Mouse (Mus musculus): ENCODE measurements around the gene Mrps7.

Mrps7 gene

DNA sequence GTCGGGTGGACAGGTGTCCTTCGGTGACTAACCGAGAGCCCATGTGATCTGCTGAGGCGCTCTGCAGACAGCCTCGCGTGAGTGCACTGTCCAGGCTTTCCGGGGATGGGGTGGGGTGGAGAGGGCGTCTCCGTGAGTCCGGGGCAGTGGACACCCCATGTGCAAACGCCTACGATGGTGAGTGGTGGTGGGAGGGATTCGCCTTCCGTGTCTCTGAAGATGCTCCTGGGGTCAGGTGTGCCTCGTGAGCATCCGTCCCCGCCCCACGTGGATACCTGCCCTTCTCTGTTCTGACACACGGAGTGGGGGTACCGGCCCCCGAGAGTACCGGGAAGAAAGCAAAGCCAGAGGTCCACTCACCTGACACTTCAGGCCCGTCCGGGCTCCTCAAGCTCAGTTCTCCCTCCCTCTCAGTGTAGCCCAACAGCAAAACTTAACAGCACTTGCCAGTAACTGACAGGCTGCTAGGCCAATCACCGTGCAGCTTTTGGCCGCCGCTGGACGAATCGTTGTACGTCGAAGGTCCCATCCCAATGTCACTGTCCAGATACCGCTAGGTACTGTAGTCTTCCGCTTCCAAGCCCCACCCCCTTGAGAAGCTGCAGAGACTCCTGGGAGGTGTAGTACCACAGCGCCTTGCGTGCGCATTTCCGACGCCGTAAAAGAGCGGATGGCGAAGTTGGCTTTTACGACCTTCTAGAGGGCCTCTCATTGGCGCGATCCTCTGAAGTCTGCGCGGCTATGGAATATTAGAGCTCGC is 24.2 kb downstream of the Mrps7 start, which contains the start of gene Slc25a19:
Gene Slc25a19 (minus strand): TSS at position 591 of the 760 bp plus-strand sequence.
- peak; percentile 97 for DNase-seq (ENCODE audit: extremely low spot score, low read depth, low spot score)

DNA sequence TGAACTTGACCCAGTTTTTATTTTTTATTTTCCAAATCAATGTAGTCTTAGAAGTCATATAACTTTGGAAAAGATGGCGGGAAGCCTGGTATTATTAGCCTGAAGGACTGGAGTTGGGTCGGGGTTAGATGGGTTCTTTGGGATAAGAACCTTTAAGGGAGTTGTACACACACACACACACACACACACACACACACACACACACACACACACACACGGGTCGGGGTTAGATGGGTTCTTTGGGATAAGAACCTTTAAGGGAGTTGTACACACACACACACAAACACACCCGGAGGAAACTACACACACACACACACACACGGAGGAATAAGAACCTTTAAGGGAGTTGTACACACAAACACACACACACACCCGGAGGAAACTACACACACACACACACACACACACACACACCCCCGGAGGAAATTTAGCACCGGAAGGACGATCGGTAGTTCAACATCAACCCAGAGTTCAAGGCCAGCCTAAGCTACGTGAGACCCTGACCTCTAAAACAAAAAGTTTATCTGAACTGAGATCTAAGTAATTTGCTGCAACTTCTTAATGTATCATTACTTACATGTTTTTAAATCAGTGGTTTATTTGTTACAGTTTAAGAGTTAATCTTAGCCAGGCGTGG is 24.9 kb downstream of the Mrps7 start:
- DNase-seq (ENCODE audit: extremely low spot score, low read depth, low spot score) = no peak

DNA sequence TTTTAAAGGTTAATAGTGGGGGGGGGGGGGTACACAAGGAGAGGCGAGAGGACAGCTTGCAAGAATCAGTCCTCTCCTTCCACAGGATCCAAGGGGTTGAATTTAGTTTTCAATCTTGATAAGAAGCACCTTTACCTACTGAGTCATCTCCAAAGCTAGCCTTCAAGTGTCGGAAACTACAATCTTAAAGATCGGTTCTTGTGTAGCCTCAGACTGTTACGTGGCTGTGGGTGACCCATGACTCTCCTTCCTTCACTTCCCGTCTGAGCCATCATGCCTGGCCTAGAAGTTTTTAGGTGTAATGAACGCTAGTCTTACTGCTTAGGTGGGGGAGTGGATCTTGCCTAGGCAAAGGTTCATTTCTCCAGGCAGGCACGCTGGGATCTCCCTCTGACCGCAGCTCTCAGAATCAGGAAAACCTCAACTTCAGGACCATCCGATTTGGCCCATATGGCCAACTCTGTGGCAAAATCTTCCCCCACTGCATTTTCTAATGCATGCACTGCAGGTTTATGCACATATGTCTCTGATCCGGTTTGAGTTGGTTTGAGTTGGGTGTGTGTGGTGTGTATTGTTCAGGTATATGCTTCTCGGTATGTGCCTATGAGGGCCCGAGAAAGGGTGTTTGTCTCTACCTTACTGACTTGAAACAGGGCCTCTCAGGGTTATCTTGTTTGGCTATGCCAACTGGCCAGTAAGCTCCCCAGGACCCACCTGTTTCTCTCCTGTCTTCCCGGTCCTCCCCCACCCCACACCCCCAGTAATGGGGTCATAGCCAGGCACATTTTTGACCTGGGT is 26.2 kb downstream of the Mrps7 start:
- DNase-seq (ENCODE audit: extremely low spot score, low read depth, low spot score) = no peak

DNA sequence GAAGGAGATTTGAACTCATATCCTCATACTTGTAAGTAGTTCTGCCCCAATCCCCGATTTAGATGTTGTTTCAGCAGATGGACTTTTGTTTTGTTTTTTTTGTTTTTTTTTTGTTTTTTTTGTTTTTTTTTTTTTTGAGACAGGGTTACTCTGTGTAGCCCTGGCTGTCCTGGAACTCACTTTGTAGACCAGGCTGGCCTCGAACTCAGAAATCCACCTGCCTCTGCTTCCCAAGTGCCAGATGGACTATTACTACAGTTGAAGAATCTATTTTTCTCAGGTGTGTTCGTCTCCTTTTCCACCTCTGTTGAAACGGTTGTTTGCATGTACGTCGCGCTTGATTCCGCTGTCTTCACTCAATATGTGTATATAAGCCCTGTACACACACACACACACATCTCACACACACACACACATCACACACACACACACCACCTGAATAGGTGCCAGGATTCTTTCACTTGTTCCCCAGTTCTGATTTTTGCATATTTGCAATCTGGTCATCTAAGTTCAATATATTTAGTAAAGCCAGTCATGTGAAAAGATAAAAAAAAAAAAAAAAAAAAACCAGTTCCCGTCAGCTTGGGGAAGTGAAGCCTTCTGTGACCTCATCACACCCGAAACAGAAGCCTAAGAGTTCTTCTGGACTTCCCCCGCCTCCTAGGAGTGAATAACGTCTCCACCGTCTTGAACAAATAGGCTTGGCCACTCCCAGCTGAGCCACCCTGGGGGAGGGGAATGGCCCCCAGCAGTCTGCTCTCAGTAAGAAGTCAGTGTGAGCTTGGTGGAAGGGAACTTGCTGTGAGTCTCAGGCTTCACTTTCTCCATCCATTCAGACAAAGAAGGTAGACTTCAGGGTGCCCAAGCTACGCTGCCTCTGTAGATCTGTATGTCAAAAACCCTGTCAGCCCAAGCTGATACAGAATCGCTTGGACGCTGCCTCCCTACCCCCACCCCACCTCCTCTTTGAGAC is 27.1 kb downstream of the Mrps7 start:
- no peak for DNase-seq (ENCODE audit: extremely low spot score, low read depth, low spot score)

DNA sequence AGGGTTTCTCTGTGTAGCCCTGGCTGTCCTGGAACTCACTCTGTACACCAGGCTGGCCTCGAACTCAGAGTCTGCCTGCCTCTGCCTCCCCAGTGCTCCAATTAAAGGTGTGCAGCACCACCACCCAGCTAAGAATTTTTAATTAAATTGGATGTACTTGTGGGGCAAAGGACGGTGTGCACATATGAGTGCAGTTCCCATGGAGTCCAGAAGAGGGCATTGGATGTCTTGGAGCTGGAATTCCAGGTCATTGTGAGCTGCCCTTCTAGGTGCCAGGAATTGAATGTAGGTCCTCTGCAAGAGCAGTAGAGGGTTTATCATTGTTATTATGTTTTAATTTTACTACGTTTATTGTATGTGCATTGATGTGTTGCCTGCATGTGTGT is 27.8 kb downstream of the Mrps7 start:
- no peak for DNase-seq (ENCODE audit: extremely low spot score, low read depth, low spot score)

DNA sequence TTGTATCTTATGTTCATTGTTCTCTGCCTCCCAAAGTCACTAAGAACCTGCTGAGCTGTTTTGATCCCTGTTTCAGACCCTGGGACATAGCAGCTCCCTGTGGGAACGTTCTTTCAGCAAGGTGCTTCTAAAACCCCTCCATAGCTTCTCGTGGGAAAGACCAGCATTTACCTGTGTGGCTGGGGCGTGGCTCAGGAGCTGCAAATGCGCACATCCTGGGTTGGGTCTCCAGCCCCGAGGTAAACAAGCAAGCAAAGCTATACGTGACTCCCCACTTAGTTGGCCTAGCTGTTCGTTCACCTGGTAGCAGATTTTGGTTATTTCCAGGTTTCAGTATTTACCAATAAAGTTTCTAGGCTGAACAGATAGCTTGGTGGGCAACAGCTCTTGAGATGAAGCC is 28.5 kb downstream of the Mrps7 start:
- no peak for DNase-seq (ENCODE audit: extremely low spot score, low read depth, low spot score)

DNA sequence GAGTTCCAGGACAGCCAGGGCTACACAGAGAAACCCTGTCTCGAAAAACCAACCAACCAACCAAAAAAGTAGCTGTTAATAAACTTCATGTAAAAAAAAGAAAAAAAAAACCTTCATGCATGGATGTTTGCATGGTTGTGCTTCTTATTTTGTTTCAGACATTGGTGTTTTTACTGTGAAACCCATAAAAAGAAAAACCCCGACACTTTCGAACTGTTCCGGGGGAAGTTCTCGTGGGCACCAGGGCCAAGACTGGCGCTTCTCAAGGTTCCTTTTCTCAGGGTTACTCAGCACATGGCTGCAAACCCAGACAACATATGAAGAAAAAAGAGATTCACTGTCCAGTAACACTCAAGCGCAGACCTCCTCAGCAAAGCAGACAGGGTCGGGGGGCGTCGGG is 29.1 kb downstream of the Mrps7 start:
- no peak for DNase-seq (ENCODE audit: extremely low spot score, low read depth, low spot score)

DNA sequence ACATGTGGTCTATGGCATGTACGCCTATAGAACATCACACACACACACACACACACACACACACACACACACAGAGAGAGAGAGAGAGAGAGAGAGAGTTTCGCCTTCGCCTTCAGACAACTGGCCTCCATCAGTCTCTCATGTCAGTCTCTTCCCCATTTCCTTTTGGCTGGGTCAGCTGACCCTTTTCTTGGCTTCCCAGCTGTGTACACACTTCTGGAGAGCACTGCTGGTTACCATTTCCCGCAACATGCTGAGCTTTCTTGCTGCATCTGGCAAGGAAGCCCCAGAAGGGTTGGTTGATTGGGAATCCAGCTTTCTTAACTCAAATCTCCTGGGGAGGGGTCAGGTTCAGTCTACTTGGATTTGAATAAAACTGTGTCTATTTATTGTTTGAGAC is 30.4 kb downstream of the Mrps7 start:
- DNase-seq (ENCODE audit: extremely low spot score, low read depth, low spot score) = no peak

DNA sequence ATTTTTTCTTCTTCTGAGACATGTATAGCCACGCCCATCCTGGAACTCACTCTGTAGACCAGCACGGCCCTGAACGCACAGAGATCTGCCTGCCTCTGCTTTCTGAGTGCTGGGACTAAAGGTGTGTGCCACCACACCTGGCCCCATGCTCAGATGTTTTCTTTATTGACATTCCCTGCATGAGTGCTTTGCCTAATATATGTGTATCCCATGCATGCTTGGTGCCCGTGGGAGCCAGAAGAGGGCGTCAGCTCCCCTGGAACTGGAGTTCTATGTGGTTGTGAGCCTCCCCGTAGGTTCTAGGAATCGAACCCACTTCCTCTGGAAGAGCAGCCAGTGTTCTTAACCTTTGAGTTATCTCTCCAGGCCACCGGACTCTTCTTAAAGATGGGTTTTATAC is 31.3 kb downstream of the Mrps7 start:
- DNase-seq (ENCODE audit: extremely low spot score, low read depth, low spot score) = no peak

DNA sequence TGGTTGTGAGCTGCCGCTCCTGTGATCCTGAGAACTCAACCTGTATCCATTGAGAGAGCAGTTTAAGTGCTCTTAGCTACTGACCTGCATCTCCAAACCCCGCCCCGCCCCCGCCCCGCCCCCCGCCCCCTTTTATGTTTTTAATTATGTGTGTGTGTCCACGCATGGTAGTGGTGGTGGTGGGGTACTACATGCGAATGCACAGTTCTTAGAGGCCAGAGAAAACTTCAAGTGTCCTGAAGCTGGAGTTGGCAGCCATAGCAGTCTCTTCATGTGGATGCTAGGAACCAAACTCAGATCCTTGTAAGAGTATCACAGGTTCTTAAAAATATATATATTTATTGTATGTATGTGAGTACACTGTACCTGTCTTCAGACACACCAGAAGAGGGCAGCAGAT is 31.8 kb downstream of the Mrps7 start:
- DNase-seq (ENCODE audit: extremely low spot score, low read depth, low spot score) = no peak

DNA sequence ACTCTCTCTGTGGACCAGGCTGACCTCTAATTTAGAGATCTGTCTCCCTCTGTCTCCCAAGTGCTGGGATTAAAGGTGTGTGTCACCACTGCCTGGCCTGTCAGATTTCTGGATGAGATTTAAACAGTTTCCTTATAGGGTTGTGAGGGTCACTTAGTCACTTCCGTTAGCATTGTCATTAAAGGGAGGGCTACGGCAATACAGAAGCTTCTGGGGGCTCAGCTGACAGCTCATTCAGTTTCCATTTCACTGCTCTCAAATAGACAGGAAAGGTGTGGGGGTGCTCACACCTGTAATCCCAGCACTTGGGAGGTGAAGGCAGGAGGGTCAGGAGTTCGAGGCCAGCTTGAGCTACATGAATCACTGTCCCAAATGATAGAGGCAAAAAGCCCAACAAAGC is 33.2 kb downstream of the Mrps7 start:
- no peak for DNase-seq (ENCODE audit: extremely low spot score, low read depth, low spot score)

DNA sequence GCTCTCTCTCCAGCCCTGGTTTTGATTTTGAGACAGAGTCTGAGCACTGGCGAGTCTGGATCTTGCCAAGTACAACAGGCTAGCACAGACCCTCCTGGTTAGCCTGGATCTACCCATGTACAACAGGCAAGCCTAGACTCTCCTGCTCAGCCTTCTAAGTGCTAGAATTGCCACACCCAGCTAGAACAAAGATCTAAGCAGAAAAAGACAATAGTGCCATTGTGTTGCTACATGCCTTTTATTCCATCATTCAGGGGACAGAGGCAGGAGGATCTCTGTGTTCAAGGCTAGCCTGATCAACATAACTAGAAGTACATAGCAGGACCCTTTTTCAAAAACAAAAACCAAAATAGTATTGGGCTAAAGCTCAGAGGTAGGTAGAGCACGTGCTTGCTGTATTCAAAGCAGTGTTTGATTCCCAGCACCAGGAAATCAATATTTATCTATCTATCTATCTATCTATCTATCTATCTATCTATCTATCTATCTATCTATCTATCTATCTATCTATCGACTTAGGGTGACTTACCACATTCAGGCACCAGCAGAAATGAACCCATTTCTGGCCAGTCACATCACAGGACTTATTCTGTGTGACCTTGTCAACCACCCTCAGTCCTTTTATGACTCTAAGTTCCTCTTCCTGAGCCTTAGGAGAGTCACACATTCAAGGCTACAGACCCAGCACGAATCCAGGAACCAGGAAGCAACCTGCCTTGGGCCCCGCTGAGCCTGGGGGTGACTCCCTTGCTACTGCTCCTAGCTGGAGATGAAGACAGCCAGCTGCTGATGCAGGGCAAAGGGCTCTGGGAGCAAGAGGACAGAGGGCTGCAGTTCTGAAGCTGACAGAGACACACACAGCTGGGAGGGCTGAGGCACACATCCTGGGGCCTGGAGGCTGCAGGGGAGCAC is 35.0 kb downstream of the Mrps7 start:
- no peak for DNase-seq (ENCODE audit: extremely low spot score, low read depth, low spot score)

DNA sequence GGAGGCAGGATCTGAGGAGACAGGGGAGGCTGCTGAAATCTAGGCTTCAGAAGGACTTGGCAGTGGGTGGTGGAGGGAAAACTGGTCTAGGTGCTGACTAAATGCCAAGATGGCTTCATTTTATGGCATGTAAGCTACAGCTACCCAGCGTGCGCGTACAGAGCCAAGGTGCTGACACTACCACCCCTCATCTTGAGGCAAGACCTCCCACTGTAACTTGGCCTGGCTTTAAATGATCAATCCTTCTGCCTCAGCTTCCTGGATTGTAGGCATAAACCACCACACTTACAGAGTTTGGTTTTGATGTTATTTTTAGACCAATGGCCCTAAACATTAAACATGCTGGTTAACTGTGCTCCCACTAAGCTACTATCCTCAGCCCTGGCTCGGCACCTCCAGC is 35.8 kb downstream of the Mrps7 start:
- DNase-seq (ENCODE audit: extremely low spot score, low read depth, low spot score) = no peak

DNA sequence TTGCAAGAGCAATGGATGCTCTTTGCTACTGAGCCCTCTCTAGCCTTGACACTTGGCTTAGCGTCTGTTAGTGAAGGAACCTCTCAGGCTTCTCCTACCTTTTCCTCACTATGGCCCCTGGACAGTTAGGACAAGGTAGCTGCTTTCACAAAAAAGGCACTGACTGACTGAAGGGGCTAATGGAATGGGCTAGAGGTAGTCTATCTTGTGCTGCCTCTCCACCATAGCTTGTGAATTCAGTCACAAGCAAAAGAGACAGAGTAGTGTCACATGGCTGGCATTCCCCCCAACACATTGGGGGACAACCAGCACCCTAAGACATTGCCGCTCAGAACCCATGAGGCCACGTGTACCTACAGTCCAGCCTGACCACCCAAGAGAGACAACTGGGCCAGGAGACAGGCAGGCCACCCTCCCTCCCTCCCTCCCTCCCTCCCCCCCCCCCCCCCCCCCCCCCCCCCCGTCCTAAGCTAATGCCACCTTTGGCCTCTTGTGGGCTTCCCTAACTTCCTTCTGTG is 36.6 kb downstream of the Mrps7 start:
- no peak for DNase-seq (ENCODE audit: extremely low spot score, low read depth, low spot score)

DNA sequence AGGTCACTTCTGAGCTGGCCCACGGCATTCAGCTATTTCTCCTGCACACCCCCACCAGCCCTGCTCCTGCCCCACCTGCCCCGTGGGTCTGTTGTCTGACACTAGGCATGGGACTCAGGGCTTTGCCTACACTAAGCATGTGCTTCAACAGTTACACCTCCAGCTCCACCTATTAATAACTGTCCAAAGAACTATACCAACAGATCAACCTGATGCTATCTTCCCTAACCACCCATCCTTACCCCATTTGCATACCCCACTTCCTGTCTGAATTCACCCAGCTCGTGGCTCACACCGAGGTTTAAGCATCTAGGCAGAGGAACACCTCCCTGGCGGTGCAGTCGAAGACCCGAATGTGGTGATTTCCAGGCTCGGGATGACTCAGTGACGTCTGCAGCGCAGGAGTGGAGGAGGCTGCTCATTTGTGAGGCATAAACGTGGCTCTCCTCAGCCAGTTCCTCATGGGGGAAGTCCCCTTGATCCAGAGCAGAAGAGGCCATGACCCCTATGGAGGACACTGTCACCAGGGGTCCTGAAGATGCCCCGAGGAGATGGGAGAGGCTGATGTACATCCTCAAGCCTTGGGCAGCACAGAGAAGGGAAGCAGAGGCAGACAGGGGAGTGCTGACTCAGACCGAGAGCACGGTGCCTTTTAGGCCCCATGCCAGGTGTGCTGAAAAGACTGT is 37.4 kb downstream of the Mrps7 start:
- DNase-seq (ENCODE audit: extremely low spot score, low read depth, low spot score) = no peak

DNA sequence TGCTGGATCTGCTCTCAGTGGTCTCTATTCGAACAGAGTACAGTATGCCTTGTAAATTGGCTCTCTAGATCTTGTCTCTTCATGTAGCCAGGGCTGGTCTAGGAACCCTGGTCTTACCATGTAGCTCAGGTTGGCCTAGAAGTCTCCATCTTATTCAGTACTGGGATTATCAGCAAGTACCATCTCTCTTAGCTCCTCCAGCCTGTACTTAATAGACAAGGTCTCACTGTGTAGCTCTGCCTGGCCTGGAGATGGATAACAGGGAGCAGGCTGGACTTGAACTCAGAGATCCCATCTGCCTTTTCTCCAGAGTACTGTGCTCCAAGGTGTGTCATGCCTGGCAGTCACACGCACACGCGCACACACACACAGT is 37.9 kb downstream of the Mrps7 start:
- DNase-seq (ENCODE audit: extremely low spot score, low read depth, low spot score) = no peak

DNA sequence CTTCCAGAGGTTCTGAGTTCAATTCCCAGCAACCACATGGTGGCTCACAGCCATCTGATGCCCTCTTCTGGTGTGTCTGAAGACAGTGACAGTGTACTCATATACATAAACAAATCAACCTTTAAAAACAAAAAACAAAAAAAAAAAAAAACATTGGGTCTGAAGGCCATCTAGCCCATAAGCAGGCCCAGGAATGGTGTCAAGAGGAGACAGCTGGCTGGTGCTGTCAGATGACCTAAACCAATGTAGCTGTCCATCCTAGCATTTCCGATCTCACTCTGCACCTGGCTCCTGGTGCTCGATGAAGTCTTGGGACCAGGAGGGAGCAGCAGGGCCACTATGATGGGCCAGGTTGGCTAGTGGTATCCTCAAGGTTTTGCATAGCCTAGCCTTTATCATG is 39.0 kb downstream of the Mrps7 start:
- no peak for DNase-seq (ENCODE audit: extremely low spot score, low read depth, low spot score)

DNA sequence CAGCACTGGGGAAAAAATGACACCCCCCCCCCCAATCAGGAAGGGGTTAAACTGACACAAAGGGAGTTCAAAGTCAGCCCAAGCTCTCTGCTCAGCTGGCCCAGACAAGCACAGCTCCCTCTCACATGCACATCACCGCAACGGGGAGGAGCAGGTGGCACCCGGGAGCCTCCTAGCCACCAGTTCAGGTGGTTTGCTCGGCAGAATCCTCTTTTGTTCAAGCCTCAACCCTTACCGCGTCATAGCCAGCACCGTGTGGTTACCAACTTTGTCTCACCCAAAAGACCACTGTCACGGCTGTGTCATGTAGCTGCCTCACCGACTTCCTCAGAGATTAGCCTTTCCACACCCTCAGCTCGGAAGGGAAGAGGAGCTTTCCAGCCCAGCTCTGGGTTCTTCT is 39.5 kb downstream of the Mrps7 start:
- no peak for DNase-seq (ENCODE audit: extremely low spot score, low read depth, low spot score)

DNA sequence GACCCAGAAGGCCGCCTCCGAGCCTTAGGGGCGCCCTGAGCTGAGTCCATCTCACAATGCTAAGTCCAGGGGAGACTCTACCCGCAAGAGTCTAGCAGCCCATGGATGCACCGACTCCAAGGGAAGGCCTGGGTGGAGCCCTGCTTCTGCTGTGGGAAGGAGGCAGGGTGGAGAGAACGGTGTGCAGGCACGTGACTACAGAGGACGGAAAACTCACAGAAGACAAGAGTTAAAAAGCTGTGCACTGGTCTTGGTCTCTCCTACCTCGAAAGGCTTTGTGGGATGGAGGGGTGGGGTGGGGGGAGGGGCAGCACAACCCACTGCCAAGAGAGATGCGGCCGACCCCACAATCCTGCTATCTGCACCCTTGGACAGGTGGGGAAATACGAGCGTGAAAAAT is 40.6 kb downstream of the Mrps7 start:
- no peak for DNase-seq (ENCODE audit: extremely low spot score, low read depth, low spot score)
